Mouse (Mus musculus): ENCODE data around the gene Speer3.
"Not testable (repeated sequence)": the region's sequence is repeated elsewhere in the genome, so short reads cannot be mapped to it uniquely, and the experiment has no call there.

The Speer3 gene

DNA sequence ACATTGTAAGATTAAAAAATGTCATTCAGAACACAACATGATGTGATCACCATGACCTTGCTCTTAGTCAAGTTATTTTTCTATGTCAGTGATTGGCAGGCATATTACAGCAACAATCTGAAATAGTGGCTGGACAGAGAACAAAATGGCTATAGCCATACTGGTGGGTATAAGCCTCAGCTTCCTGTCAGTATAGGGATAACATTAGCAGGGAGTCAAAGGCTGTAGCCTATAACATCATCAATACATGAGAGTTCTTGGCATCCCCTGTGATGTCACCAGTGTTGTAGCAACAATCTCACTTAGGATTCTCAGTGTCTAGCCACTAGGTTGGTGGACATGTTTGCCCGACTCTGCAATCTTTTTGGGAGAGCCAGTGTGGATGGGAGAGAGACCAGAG lies at the start of gene Speer3:
Gene Speer3, plus strand, starts transcription at position 301 of the 400 bp plus-strand sequence.
- CTCF ChIA-PET: no interaction called here

DNA sequence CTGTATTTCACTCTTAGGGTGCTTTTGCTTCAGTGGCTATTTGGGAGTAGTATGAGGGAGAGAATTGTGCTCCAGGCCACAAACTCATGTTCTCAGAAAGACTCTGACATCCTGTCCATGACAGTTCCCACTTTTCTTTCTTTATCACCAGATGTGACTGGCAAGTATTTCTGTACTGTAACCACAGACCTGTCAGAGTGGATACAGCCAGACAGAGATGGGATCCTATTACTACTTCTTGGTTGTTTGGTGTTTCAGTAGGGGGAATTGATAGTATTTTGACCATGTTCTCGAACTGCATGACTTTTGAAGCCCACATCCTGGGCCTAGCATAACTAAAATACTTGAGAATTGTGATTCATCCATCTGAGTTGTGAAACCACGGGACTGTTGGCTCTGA lies 19.1 kb downstream of the Speer3 start:
- CTCF ChIA-PET: not testable (repeated sequence)

- CTCF ChIA-PET: no interaction called here
Observed at GRCm38 (mm10) chr5:13825108-13825507, 33.7 kb downstream of the Speer3 start.

DNA sequence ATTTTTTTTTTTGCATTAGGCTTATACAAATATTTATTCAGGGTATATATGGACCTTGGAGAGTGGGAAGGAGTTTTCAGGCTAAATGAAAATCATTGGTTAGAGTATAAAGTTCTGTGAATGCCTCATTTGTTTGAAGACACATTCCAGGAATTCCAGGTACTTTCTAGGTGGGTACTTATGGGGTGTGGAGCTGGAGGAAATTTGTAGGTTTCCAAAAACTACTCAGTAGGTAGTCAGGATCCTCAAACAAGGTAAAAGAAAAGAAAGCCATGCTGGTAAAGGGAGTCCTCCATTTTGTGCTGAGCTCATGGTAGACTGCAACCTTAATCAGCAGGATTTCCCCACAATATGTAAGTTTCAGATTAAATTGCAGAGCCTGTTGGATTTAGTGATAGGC lies 35.3 kb downstream of the Speer3 start:
- CTCF ChIA-PET: no interaction called here

DNA sequence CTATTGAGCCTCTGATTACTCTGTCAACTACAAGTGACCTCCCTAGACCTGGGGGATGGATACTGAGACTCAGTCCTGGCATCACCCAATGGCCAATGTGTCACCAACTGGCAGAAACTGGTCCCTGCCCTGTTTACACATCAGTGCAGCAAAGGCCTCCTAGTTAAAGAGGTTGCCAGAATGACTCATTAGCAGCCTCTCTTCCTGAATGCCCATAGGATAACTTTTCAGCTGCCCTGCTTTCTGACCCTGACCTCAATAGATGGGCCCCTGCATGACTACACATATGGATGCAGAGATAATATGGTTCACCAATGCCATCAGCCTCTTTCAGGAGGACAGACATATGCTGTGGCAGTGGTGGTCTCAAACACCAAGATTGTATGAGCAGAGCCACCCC lies 52.9 kb downstream of the Speer3 start:
- CTCF ChIA-PET: no interaction called here

Measured in spleen, embryonic (tissue).